Mouse (Mus musculus): ENCODE measurements at regions not wholly inside any gene's neighbourhood (a gene's known extent, or its start where the extent isn't known, plus 50 kb on each side); places are given as distances from the start of the nearest gene placed in this dataset.

GRCm38 (mm10) chr9:52402496-52402895 is 234.1 kb upstream of the Zc3h12c start:
- TF ChIP-seq CTCF (IDR thresholded peaks at IDR 0.05; ENCODE audit: low read depth) (no peak), EP300 (IDR thresholded peaks at IDR 0.05; ENCODE audit: low read depth) (no peak)
